Mouse (Mus musculus) ES-Bruce4 (cell line): ENCODE measurements around the gene Slc6a20a.

Experiments used
- EP300 ChIP-seq: IDR thresholded peaks from 2 replicates; pipeline ENCODE4 v1.6.1; 2011; ENCODE audit warnings: low read depth, low read length; ENCODE audit not compliant: insufficient read depth
- POLR2A ChIP-seq: IDR thresholded peaks from one replicate; pipeline ENCODE4 v1.8.1; 2011; ENCODE audit warnings: low read length; ENCODE audit not compliant: insufficient read depth

GRCm38 (mm10) chr9:123716301-123716700 is 37.6 kb upstream of the Slc6a20a start:
- TF ChIP-seq POLR2A (no peak), EP300 (no peak)
